Mouse (Mus musculus): ENCODE measurements around the gene Clstn1.
A peak's percentile ranks its signal among the peaks of the same experiment; 100 is the strongest.

Clstn1 gene

DNA sequence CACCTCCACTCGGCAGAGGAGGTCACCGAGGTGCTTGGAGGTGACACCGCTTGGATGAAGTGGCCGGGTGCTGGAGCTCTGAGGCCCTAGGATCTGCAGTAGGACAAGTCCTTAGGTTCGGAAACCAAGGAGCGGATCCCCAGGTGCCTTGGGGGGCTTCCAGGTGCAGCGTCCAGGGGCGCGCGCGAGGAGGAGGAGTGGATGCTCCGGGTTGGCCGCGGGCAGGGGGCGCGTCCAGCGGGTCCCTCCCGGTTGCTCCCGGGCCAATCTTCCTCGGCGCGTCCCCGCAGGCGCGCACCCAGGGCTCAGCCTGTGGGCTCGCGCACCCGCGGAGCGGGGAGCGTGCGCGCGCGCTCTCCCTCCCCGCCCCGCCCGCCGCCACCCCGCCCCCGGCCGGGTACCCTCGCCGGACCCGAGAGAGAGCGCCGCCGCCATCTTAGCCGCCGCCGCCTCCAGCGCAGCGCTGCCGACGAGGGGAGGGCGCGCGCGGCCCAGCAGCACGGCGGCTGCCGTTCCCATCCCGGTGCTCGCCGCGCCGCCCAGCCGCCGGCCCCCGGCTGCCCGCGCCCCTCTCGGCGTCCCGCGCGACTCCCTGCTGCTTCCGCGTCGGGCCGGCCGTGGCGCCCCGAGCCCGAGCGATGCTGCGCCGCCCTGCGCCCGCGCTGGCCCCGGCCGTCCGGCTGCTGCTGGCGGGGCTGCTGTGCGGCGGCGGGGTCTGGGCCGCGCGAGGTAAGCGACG, at the start of gene Clstn1:
TSS of gene Clstn1 (plus strand) at position 425 of the 739 bp plus-strand sequence.
- peak; percentile 54 for DNase-seq (ENCODE audit: low spot score in 2 of 2)

DNA sequence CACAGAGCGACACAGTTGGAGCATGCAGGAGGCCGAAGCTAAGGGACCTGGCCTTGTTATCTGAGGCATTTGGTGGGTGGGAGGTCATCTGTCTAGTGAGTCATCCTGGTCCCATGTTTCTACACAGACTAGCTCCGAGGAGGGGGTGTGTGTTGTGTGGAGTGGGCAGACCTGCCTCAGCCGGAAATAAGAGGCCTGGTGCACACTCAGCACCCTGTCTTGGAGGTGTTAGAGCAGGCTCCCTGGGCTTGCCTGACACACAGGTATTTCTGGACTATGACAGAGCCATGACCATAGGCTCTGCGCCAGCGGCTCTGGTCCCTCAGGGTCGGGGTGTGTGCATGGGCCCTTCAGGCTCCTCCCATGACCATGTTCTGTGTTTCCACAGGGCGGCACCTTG, 46.8 kb upstream of the Clstn1 start:
- no peak for DNase-seq (ENCODE audit: low spot score in 2 of 2)

DNA sequence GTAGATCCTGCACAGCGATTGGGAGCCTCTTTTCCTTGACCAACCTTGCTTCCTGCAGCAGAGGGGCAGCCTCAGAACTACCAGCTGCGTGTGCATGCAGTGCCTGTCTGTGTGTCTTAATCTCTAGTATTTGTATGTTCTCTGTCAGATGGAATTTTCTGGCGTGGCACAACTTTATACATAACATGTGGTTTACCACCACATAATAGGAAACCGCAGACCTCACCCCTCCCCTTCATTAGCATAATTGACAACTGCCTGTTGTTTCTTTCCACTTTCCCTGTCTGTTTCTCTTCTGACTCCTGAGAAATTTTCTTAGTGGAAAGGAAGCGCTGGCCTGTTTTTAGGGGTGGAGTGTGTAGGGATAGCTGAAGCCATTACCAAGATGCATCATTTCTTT, 44.3 kb upstream of the Clstn1 start:
- DNase-seq (ENCODE audit: low spot score in 2 of 2) = no peak

DNA sequence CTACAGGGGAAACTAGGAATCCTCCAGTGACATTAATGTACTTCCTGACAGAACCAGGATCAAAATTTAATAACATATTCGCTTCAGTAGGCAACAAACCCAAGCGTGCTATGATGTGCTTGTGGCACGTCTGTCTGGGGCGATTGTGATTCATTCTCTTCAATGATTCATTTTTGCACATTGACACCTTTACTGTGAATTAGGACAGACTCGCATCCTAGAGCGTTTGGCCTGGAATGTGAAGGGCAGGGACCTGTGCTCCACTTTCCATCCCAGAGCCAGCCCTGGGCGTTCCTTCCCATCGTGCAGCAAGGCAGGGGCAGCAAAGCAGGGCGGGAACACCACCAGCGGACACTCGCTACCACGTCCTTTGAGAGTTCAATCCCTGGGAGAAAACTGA, 43.8 kb upstream of the Clstn1 start:
- no peak for DNase-seq (ENCODE audit: low spot score in 2 of 2)

DNA sequence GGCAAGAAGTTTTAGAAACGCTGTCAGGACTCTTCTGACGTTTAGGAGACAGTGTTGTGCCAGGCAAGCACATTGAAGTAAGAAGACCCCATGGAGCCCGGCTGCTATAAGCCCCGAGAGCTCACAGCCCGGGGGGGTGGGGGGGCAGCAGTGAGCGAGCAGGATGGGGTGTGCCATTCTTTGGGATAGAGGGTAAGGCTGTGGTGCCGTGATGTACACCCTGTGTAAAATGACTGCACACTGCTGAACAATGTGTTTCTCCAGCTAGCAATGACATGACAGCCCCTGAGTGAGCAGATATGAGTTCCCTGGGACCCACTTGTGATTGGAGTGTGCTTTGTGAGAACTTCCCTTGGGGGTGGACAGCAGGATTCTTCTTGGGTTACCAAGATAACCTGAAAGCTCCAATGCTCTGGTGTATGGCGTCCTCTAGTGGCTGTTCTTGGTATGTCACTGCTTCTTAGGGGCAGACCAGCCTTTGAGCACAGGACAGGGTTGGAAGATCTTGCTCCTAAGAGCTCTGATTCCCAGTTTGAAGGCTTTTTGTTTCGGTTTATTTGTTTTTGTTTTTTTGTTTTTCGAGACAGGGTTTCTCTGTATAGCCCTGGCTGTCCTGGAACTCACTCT, 43.2 kb upstream of the Clstn1 start:
- peak; percentile 86 to 93 for DNase-seq (ENCODE audit: low spot score in 2 of 2)

DNA sequence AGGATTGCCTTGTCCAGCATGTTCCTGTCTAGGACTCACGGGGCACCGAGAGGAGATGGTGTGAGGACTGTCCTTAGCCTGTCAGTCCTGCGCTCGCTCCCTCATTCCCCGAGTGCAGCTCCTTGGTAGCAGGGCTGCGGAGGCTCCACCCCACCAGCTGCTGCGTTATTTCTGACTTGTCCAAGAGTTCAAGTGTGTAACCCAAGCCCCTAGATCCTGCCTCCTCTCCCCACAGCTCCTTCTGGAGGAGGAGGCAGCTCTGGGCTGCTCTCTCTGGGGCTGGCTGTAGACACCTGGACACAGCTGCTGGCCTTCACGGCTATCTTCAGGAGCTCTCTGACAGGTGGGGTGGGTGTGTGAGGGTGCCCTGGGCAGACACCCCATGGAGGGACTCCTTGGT, 41.4 kb upstream of the Clstn1 start:
- DNase-seq (ENCODE audit: low spot score in 2 of 2) = no peak

DNA sequence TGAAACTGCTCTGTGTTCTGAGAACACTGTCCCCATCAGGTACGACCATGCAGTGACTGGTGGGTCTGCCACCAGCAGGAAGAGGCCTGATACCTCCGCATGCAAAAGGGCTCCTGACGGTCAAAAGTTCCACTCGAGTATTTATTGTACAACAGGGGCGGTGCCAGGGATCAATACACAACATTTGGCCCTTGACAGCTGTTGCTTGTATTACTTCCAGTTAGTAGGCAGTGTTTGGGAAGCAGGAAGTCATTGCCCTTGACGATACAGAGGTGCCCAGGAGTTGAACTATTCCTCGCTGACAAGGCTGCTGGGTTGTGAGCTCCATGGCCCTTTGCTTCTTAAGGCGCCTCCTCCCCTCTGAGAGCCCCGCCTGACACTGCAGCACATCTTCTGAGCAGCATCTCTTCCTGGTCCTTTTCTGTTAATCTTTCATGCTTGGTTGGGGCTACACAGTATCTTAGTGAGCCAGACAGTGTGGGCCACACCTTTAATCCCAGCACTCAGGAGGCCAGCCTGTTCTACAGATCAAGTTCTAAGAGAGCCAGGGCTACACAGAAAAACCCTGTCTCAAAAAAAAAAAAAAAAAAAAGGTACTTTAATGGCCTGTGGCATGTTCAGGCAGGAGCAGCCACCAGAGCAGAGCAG, 39.3 kb upstream of the Clstn1 start:
- DNase-seq (ENCODE audit: low spot score in 2 of 2) = no peak

DNA sequence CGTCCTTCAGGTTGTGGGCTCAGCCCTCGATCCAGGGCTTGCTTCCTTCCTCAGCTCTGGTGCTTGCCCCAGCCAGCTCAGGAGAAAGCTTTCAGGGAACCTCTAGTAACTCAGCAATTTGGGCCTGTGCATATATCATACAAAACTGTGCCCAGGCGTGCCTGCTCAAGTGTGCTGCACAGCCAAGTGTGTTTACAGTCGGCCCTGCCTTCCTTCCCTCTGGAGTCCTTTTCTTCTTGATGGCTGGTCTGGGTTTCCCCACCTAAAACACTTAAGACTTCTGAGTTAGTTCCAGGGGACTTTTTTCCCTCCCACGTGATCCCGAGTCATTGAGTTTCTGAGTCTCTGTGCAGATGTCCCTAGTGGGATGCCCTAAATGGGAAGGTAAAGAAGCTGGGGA, 38.7 kb upstream of the Clstn1 start:
- no peak for DNase-seq (ENCODE audit: low spot score in 2 of 2)

DNA sequence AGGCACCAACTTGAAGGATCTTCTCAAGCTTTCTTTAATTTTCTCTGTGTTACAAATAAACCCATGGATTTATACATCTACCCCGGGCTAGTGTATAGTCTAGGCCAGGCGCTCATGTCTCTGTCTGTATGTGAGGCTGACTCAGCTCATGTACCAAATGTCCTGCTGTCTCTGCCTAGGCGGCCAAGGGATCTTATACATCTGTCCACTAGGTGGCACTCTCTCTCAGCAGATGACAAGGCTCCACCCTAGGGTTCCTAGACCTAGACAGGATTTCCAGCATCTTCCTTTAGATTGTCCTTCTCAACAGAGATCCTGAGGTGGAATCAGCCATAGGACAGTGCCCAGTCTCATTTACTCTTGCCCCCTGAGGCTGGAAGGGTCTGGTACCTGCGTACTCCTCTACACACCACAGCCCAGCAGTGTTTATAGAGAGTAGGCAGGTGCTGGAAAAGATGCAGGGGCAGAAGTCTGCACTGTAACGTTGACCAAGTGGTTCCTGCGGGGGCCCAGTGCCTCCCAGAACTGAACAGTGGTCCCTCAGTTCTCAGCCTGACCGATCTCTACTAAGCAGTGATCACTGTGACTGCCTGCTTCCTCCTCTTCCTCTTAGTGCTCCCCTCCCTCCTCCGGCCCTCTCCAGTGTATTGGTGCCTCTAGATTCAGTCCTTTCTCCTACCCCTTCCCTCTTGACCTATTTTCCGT, 36.9 kb upstream of the Clstn1 start:
- peak; percentile 84 to 95 for DNase-seq (ENCODE audit: low spot score in 2 of 2)

DNA sequence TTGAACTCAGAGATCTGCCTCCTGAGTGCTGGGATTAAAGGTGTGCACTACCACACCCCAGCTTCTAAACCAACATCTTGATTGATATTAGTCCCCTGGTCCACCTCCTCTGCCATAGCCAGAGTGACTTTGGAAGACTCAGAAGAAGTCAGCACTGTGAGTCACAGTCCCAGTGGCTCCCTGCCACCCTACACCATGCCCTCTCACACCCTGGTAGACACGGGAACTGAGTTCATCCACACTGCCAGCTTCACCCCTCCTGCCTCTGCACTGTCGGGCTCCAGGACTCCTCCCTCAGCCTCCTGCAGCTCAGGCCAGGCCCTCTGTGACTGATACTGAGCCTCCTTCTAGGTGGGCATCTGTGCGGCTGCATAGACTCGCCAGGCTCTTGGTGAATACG, 35.4 kb upstream of the Clstn1 start:
- DNase-seq (ENCODE audit: low spot score in 2 of 2) = no peak

DNA sequence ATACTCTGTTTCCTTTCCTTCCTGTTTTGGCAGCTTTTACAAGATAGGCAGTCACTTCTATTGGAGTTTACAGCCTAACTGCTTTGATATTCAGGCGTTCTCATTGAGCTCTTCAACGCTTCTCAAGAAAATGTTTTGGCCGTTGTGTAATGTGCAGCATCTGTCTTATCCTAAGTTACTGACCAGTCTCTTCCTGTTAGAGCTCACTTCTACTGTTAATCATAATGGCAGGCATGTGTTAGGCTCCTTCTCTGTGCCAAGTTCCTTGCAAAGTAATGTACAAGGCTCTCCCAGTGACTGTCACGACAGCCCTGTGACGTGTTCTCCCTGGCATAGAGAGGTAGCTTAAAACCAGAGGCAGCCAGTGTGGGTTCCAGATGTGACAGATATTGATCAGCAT, 34.6 kb upstream of the Clstn1 start:
- no peak for DNase-seq (ENCODE audit: low spot score in 2 of 2)

DNA sequence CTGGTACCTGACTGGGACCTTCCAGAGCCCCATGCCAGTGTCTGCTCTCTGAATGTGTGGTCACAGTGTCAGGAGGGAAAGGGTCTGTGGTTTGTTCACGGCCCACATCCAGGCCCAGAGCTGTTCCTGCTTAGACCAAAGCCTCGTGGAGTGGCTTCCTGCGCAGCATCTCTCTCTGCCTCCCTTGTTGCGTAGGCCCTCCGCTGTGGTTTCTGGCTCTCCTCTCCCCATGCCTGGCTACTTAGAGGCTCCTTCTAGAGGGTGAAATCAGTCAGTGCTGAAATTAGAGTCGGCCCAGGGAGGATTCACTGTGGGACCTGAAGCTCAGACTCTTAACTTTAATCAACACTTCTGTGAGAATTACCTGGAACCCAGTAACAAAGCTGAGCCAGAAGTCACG, 32.4 kb upstream of the Clstn1 start:
- no peak for DNase-seq (ENCODE audit: low spot score in 2 of 2)

DNA sequence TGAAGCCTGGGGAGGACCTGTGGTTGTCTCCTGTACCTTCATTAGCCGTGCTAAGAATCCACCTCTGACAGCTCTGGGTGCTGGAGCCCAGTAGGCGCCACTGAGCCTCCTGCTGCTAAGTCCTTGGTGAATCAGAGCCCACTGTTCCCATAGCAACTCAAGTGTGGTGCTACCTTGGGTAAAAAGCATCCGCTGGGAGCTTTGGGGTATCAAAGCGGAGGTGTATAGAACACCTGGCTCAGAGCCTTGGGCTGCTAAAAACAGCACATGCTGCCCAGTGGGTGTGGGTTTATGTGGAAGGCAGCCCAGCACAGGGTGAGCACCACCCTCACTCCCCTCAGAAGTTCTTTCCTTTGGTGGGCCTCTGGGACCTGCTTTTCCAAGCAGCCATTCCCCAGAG, 30.2 kb upstream of the Clstn1 start:
- peak; percentile 79 to 87 for DNase-seq (ENCODE audit: low spot score in 2 of 2)

DNA sequence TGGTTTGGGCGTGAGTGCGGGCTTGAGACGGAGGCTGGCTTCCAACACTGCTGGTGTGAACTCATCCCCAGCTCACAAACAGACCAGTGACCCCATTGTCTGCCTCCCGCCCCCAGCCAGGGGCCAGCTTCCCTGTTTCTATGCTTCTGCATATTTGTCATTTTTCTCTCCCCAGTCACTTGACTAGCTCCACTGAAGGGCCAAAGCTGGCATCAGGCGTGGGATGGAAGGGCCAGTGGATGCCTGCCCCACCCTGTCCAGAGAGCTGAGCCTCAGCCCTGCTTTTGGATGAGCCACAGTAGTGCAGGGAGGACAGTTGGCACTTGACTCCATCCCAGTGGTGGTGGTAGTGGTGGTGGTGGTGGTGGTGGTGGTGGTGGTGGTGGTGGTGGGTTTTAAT, 28.4 kb upstream of the Clstn1 start:
- no peak for DNase-seq (ENCODE audit: low spot score in 2 of 2)

DNA sequence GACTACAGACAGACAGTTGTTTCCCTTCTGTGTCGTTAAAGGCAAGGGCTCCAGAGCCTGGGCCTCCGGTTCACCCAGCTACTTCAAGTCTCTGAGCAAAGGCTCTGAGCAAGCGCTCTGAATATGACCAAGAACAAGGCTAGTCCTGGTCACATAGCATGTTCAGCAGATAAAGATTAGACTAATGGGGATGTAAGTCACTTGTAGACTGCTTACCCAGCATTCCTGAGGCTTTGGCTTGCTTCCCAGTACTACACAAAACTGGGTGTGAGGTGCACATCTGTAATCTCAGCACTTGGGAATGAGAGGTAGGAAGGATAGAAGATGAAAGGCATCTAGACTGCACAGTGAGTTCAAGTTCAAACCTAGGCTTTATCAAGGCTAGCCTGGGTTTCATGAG, 27.9 kb upstream of the Clstn1 start:
- no peak for DNase-seq (ENCODE audit: low spot score in 2 of 2)

DNA sequence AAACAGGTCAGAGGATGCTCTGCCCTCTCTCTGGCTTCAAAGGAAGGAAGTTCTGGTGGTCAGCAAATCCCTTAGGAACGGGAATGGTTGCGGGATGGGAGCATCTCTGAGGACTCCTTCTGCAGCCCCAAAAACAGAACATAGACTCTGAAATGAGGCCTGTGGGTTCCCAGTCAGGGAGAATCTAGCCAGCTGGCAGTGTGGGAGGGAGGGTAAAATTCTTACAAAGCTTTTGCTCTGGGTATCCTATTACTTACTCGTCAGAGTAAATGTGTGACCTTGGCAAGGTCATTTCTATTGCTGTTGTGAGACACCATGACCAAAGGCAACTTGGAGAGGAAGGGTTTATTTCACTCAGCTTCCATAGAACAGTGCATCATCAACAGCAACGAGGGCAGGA, 24.9 kb upstream of the Clstn1 start:
- peak; percentile 63 to 77 for DNase-seq (ENCODE audit: low spot score in 2 of 2)

DNA sequence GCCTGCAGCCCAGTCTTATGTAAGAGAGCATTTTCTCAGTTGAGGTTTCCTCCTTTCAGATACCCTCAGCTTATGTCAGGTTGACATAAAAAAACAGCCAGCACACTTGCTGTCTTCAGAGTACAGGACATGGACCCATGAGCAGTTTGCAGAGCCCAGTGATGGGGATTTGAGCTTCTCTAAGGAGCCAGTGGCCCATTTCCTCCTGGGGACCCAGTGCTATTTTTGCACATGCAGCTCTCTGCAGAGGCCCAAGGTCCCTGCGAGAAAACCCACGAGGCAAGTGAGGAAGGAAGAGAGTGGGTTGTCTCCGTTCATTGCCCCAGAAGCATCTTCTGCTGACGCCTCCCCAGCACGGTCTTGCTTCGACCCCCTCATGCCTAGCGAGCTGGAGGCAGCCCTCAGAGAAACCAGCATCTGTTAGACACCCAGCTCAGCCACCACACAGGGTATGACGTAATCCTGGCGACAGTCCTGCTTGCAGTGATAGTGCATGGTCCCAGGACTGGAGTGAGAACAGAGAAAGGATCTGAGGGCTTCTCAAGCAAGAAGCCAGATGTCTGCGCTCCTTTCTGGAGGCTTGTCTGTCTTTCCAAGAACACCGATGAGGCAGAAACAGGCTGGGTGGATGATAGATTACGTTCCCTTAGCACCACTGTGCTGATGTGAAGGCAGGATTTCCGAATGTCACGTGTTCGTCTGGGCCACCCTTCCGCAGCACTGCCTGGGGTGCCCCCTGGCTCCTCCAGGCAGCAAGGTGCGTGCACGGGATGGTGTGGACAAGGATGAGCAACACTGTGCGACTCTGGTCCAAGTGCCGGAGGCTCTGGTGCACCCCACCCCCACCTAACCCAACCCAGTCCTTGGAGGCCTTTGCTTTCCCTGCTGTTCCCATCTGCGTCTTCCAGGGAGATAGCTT, 24.0 kb upstream of the Clstn1 start:
- peak; percentile 89 to 90 for DNase-seq (ENCODE audit: low spot score in 2 of 2)

DNA sequence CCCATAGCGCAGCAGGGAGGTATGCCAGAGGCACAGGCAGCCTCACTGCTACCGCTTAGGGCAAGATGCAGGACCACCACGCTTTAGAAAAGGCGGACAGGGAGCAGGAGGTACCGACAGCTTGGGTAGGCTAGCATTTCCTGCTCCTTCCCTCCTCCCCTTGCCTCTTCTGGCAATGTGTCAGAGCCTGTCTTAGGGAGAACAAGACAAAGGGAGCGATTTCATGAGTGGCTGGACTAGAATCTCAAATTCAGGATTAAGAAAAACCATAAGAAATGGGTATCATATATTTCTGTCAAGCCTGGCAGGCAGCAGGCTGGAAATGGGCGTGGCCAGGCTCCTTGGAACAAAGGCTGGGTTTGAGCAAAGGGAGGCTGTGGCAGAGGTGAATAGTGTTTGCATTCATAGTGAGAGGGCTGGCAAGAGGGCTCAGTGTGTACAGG, 23.3 kb upstream of the Clstn1 start:
- DNase-seq (ENCODE audit: low spot score in 2 of 2) = no peak

DNA sequence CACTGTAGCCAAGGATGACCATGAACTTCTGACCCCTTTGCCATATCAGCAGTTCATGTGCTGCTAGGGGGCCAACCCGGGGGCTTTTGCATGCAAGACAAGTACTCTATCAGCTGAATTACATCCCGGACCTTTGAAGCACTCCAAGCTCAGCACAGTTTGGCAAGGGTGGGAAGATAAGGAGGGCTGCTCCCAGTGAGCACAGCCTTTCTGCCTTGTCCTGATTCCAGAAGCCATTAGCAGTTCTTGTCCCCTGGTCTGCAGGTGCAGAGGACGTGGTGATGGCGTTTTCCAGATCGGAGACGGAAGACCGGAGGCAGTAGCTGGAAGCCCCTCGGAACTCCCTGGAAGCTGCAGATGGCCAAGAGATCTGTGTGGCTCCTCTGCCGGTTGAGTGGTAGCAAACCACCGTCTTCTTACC, 22.3 kb upstream of the Clstn1 start:
- no peak for DNase-seq (ENCODE audit: low spot score in 2 of 2)

DNA sequence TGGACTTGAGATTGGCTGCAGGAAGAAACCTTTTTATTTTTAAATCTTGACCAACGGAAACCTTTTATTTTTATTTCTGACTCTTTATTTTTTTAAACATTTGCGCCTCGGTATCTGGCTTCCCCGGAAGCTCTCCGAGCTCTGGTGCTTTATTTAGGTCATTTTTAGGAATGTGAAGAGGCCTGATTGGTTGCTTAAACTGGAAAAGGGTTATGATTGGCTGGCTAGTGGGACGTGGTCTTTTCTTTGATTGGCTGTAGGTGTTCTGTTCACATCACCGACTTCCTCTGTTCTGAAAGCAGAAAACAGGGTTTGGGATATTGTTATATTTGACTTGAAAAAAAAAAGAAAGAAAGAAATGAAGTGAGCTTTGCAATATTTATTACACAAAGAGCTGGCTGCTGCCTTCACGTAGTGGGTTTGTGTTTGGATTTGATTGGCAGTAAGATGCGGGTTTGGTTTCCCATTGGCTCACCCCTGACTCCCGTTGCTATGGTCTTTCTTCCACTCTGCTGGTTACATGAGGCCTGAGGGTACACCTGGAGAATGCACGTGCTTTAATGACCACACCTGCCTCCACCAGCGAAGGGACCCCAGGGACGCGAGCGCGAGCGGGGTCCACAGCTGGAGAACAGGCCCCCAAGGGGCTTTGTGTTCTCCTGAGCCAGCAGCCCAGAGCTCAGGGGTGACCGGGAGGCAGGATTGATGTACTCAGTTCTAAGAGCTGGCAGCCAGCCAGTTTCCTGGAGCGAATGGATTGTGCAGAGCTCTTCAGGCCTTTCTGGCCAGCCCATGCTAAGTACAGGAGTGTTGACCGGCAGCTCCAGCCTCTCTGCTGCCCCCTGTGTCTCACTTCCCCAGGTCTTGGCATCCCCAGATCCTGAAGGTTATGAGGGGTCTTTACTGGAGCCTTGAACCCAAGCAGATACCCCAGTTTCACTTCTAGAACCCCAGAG, 21.5 kb upstream of the Clstn1 start:
- DNase-seq (ENCODE audit: low spot score in 2 of 2) = peak in 1 of 2 experiments; percentile 72
